Mouse (Mus musculus) liver, postnatal 0 days (tissue): ENCODE measurements at regions not wholly inside any gene's neighbourhood (a gene's known extent, or its start where the extent isn't known, plus 50 kb on each side); places are given as distances from the start of the nearest gene placed in this dataset.

ENCODE experiments used
- ATAC-seq: fragments of 200-750 bp; cut with Nextera tagmentation; 2 replicates; pipeline ENCODE4 v1.8.0; 2017; ENCODE audit warnings: mild to moderate bottlenecking, moderate library complexity
- DNase-seq: peaks from one replicate; pipeline ENCODE4 v3.0.0-alpha.2; 2016
- H3K27ac ChIP-seq: fragments of 300-500 bp; sonication (generic); 2 replicates; pipeline ENCODE4 v1.5.1; 2014; ENCODE audit warnings: antibody characterized with exemption, moderate library complexity, mild to moderate bottlenecking, low read depth
- H3K27me3 ChIP-seq: fragments of 300-500 bp; sonication (generic); 2 replicates; pipeline ENCODE4 v1.6.1; 2014; ENCODE audit warnings: low read length, control low read depth, mixed read lengths; ENCODE audit not compliant: insufficient read depth
- H3K36me3 ChIP-seq: fragments of 300-500 bp; sonication (generic); replicated peaks from 2 replicates; pipeline ENCODE4 v1.6.1; 2014; ENCODE audit warnings: mild to moderate bottlenecking, control low read depth, low read length, moderate library complexity, mixed read lengths; ENCODE audit not compliant: insufficient read depth
- H3K4me1 ChIP-seq: fragments of 300-500 bp; sonication (generic); 2 replicates; pipeline ENCODE4 v1.6.1; 2014; ENCODE audit warnings: antibody characterized with exemption, mild to moderate bottlenecking, control low read depth; ENCODE audit not compliant: insufficient read depth
- H3K4me2 ChIP-seq: fragments of 300-500 bp; sonication (generic); 2 replicates; pipeline ENCODE4 v1.6.1; 2014; ENCODE audit warnings: low read depth, mild to moderate bottlenecking, low read length, moderate library complexity, mixed read lengths
- H3K4me3 ChIP-seq: fragments of 300-500 bp; sonication (generic); 2 replicates; pipeline ENCODE4 v1.5.1; 2014; ENCODE audit warnings: low read depth, low read length
- H3K9ac ChIP-seq: fragments of 300-500 bp; sonication (generic); replicated peaks from 2 replicates; pipeline ENCODE4 v1.6.1; 2014; ENCODE audit warnings: mild to moderate bottlenecking, moderate library complexity
- H3K9me3 ChIP-seq: fragments of 300-500 bp; sonication (generic); 2 replicates; pipeline ENCODE4 v1.6.1; 2016; ENCODE audit warnings: mild to moderate bottlenecking, control low read depth, low read length, mixed read lengths
- CTCF ChIP-seq: sonication (generic); IDR thresholded peaks from 2 replicates; pipeline ENCODE4 v1.5.1; 2016; ENCODE audit warnings: antibody characterized with exemption, low read depth
- EP300 ChIP-seq: IDR thresholded peaks from 2 replicates; pipeline ENCODE4 v1.6.1; 2016; ENCODE audit warnings: antibody characterized with exemption, low read depth, mild to moderate bottlenecking
- WGBS: fragments of 180-500 bp; shearing (Covaris S2); extraction: QIAGEN DNeasy Blood & Tissue Kit; methylation state at CpG from one replicate; pipeline ENCODE4 v1.1.7; 2014; ENCODE audit not compliant: insufficient replicate concordance; 5-methylcytosine and 5-hydroxymethylcytosine counted together

DNA sequence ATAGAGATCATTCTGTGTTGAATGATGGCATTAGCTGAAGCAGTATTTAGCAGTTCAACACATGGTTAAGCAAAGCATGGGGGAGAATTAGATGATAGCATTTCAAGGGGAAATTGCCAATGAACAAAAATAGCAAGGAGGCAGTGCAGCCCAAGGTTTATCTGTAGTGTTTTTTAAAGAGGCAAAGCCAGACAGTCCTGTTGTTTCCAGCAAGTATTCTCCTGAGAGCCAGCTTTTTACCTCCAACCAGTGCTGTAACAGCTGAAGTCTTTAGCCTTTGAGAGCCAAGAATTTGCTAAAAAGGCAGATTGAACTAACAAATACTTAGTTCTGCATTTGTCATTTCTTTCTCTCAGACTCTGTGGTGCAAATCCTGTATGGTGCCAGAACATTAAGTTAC lies 305.1 kb upstream of the Arx start:
- H3K4me2 ChIP-seq, result no peak overlapping the region
- no peaks in the 10 kb centered on the region for H3K4me1 ChIP-seq
- no peak for TF ChIP-seq EP300
- TF ChIP-seq CTCF, result no peak
- ATAC-seq (no peak), DNase-seq (no peak)
- H3K9ac ChIP-seq, result no peak overlapping the region
- no peak overlapping the region for H3K4me3 ChIP-seq
- H3K27ac ChIP-seq, result no peak overlapping the region
- H3K9me3 ChIP-seq, result no peaks in the 10 kb centered on the region
- no peaks in the 10 kb centered on the region for H3K36me3 ChIP-seq
- no peaks in the 10 kb centered on the region for H3K27me3 ChIP-seq

DNA sequence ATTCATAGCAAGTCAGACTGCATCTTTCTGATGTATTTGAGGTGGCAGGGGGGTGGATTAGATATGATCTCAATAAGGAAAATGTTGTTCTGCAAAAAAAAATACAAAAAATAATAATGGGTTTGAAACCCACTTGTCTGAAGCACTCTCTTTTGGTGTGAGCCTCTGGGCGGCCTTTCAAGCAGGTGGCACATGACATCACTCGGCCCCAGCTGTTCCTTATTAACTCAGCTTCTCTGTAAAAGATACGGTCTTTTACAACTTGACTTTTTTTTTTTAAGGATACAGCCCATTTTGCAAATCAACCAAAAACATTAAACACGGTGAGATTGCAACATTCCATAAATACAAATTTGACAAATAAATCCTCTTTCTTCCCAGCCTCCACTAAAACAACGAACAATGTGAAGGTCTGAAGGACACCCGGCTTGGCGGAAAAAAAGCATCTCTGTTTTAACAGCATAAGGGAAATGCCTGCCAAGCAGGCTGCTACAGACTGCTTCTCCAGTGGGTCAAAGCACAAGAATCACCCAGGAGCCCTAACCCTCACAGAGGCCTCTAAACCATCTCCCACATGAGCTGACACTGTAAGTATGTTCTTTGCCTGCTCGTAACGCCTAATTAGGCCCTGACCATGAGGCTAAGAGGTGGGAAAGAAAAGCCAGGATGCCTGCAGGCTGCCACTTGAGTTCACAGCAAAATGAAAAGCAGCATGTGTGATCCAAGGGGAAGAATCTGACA lies 283.8 kb upstream of the Arx start:
- ATAC-seq, result no peak
- WGBS, result 74% methylated on average over 9 of the region's 9 CpGs
- Histone ChIP-seq H3K9me3 (no peaks in the 10 kb centered on the region), H3K36me3 (no peaks in the 10 kb centered on the region), H3K4me1 (no peaks in the 10 kb centered on the region), H3K27me3 (no peaks in the 10 kb centered on the region), H3K4me2 (no peak overlapping the region), H3K9ac (no peak overlapping the region), H3K4me3 (no peak overlapping the region), H3K27ac (no peak overlapping the region)
- TF ChIP-seq CTCF, result no peak
- TF ChIP-seq EP300, result no peak
- DNase-seq, result no peak

- Histone ChIP-seq H3K27me3 (no peaks in the 10 kb centered on the region), H3K36me3 (no peaks in the 10 kb centered on the region), H3K4me2 (no peak overlapping the region), H3K9ac (no peak overlapping the region), H3K4me3 (no peak overlapping the region), H3K27ac (no peak overlapping the region), H3K9me3 (no peaks in the 10 kb centered on the region), H3K4me1 (no peaks in the 10 kb centered on the region)
- DNase-seq (no peak), ATAC-seq (no peak)
- TF ChIP-seq EP300, result no peak
- TF ChIP-seq CTCF, result no peak
- WGBS, result 66% methylated on average over 2 of the region's 2 CpGs
Measured at GRCm38 (mm10) chrX:93006681-93007080, 279.6 kb upstream of the Arx start.

GRCm38 (mm10) chrX:93011578-93011977 lies 274.7 kb upstream of the Arx start:
- no peak overlapping the region for H3K9ac ChIP-seq
- H3K4me1 ChIP-seq, result no peaks in the 10 kb centered on the region
- H3K4me2 ChIP-seq, result no peak overlapping the region
- no peaks in the 10 kb centered on the region for H3K36me3 ChIP-seq
- no peak for TF ChIP-seq EP300
- TF ChIP-seq CTCF, result no peak
- no peaks in the 10 kb centered on the region for H3K27me3 ChIP-seq
- WGBS, result 63% methylated on average over 2 of the region's 2 CpGs
- H3K4me3 ChIP-seq, result no peak overlapping the region
- no peak for DNase-seq
- H3K27ac ChIP-seq, result no peak overlapping the region
- no peak for ATAC-seq
- H3K9me3 ChIP-seq, result no peaks in the 10 kb centered on the region

- no peak overlapping the region for H3K27ac ChIP-seq
- DNase-seq (no peak), ATAC-seq (no peak)
- no peaks in the 10 kb centered on the region for H3K9me3 ChIP-seq
- H3K27me3 ChIP-seq, result no peaks in the 10 kb centered on the region
- H3K4me1 ChIP-seq, result no peaks in the 10 kb centered on the region
- WGBS, result 77% methylated on average over 3 of the region's 3 CpGs
- no peaks in the 10 kb centered on the region for H3K36me3 ChIP-seq
- TF ChIP-seq EP300 (no peak), CTCF (no peak)
- H3K4me3 ChIP-seq, result no peak overlapping the region
- H3K4me2 ChIP-seq, result no peak overlapping the region
- H3K9ac ChIP-seq, result no peak overlapping the region
Measured at GRCm38 (mm10) chrX:93016391-93016790, 269.9 kb upstream of the Arx start.

DNA sequence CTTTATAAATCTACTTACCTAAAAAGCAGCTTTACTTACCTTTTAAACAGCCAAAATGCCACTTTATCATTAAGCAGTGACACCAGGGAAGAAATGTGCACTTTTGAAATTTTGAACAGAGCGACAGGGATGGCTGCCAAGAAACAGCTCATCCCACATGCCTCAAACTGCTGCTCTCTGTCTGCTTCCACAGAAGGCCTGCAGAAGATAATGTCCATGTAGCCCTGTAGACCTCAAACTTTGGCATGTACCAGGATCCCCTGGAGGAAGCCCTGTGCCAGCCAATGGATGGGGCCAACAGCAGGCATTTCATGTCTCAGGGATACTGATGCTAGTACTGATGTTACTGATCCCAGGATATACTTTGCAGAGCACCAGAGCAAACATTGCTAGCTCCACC lies 245.1 kb upstream of the Arx start:
- Histone ChIP-seq H3K36me3 (no peaks in the 10 kb centered on the region), H3K4me2 (no peak overlapping the region)
- no peak for TF ChIP-seq CTCF
- no peak for TF ChIP-seq EP300

DNA sequence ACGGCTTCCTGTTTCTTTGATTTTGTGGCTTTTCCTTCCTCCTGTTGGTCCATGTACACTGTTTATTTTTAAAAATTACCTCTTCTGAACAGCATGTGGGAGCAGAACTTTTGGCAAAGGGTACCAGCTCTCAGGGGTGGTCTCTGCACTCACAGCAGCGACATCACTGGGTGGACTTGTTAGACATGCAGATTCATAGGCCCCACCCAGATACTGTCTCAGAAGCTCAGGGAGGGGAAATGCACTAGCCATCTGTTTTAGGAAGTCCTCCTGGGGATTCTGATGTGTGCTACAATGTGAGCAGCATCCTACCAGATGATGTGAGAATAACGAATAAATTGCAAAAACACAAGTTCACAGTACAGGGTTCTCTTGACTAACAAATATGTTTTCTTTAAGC lies 243.5 kb upstream of the Arx start:
- Histone ChIP-seq H3K27me3 (no peaks in the 10 kb centered on the region), H3K9ac (no peak overlapping the region), H3K9me3 (no peaks in the 10 kb centered on the region), H3K4me3 (no peak overlapping the region), H3K36me3 (no peaks in the 10 kb centered on the region), H3K4me1 (no peaks in the 10 kb centered on the region), H3K27ac (no peak overlapping the region), H3K4me2 (no peak overlapping the region)
- 45% methylated on average over 3 of the region's 3 CpGs for WGBS
- ATAC-seq, result no peak
- no peak for TF ChIP-seq EP300
- no peak for DNase-seq

More for the DNA sequence above, 245.1 kb upstream of the Arx start:
- H3K9me3 ChIP-seq, result no peaks in the 10 kb centered on the region
- H3K27ac ChIP-seq, result no peak overlapping the region
- H3K4me1 ChIP-seq, result no peaks in the 10 kb centered on the region
- DNase-seq (no peak), ATAC-seq (no peak)
- no peak overlapping the region for H3K4me3 ChIP-seq
- no peaks in the 10 kb centered on the region for H3K27me3 ChIP-seq
- WGBS, result 72% methylated on average over 1 of the region's 1 CpGs
- H3K9ac ChIP-seq, result no peak overlapping the region
